Mouse (Mus musculus) olfactory bulb, adult 2 months (tissue): ENCODE results near the gene Fkbp1a. TPM values are rescaled to one million over a fixed set of nuclear protein-coding genes. Genes with fewer than 3 reads are reported as not detected.

Experiments used
- H3K27ac ChIP-seq: fragments of 200-500 bp; 2 replicates; pipeline ENCODE4 v1.5.1; 2012; ENCODE audit warnings: low read depth, low read length; ENCODE audit not compliant: insufficient read depth
- H3K4me1 ChIP-seq: fragments of 200-500 bp; 2 replicates; pipeline ENCODE4 v1.6.1; 2012; ENCODE audit warnings: low read length; ENCODE audit not compliant: control insufficient read depth, insufficient read depth
- H3K4me3 ChIP-seq: fragments of 200-500 bp; 2 replicates; pipeline ENCODE4 v1.5.1; 2012; ENCODE audit warnings: mild to moderate bottlenecking, low read depth, low read length, moderate library complexity; ENCODE audit not compliant: insufficient read depth
- CTCF ChIP-seq: fragments of 200-500 bp; IDR thresholded peaks from 2 replicates; pipeline ENCODE4 v1.5.1; 2012; ENCODE audit warnings: low read depth, mild to moderate bottlenecking, low read length, moderate library complexity; ENCODE audit not compliant: insufficient read depth
- POLR2A ChIP-seq: fragments of 200-500 bp; IDR thresholded peaks from 2 replicates; pipeline ENCODE4 v1.6.1; 2012; ENCODE audit warnings: mild to moderate bottlenecking, low read depth, low read length, moderate library complexity; ENCODE audit not compliant: insufficient read depth
- WGBS: fragments of 180-500 bp; shearing (Covaris S2); methylation state at CpG from one replicate; pipeline ENCODE4 v1.1.7; 2018; 5-methylcytosine and 5-hydroxymethylcytosine counted together
- polyA plus RNA-seq: library from polyadenylated mRNA; stranded (reverse); fragments of >200 nt; gene quantifications from 2 replicates; pipeline ENCODE4 v1.2.4, GENCODE M21; 2012; ENCODE audit warnings: low replicate concordance; ENCODE audit not compliant: missing spikeins, insufficient read depth, insufficient read length

Fkbp1a gene
- polyA plus RNA-seq, 1 experiment, result not detected

GRCm38 (mm10) chr2:151524324-151525041 lies 17.8 kb upstream of the Fkbp1a start:
- Histone ChIP-seq H3K4me3 (no peak overlapping the region), H3K27ac (no peak overlapping the region), H3K4me1 (peaks cover 4% of the 10 kb centered on the region; the same call in 1 of the 2 replicates)
- no peak for TF ChIP-seq CTCF
- TF ChIP-seq POLR2A, result no peak
- whole genome bisulfite sequencing, result 66% methylated on average over 4 of the region's 4 CpGs

- peak overlapping the region; percentile 61 for H3K27ac ChIP-seq
- WGBS, result 61% methylated on average over 2 of the region's 2 CpGs
- TF ChIP-seq CTCF (no peak), POLR2A (no peak)
- no peak overlapping the region for H3K4me3 ChIP-seq
- peaks cover 6% of the 10 kb centered on the region; the same call in 1 of the 2 replicates for H3K4me1 ChIP-seq
Measured at GRCm38 (mm10) chr2:151525520-151525919, 16.8 kb upstream of the Fkbp1a start.

- peaks cover 6% of the 10 kb centered on the region; the same call in 1 of the 2 replicates for H3K4me1 ChIP-seq
- H3K27ac ChIP-seq, result no peak overlapping the region
- TF ChIP-seq POLR2A (no peak), CTCF (no peak)
- H3K4me3 ChIP-seq, result no peak overlapping the region
- WGBS, result 89% methylated on average over 1 of the region's 1 CpGs
Measured at GRCm38 (mm10) chr2:151528066-151528465, 14.2 kb upstream of the Fkbp1a start.

DNA sequence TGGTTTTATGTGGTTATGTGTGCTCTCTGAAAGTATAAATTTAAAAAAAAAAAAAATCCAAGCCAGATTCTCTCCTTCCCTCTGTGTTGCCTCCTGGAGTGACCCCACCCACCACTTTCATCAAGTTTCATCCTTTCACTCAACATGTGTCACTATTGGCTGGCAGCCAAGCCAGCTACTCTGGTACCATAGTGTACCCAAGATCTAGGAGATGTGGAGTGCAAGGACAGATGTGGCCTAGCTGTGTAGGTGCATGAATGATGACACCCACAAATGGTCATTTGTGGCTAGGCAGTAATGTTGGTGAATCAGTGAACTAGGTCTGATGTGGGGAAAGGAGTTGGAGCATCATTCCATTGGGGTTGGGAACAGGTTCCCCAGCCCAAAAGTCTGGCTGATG lies 13.1 kb upstream of the Fkbp1a start:
- peaks cover 11% of the 10 kb centered on the region for H3K4me1 ChIP-seq
- no peak for TF ChIP-seq POLR2A
- TF ChIP-seq CTCF, result no peak

DNA sequence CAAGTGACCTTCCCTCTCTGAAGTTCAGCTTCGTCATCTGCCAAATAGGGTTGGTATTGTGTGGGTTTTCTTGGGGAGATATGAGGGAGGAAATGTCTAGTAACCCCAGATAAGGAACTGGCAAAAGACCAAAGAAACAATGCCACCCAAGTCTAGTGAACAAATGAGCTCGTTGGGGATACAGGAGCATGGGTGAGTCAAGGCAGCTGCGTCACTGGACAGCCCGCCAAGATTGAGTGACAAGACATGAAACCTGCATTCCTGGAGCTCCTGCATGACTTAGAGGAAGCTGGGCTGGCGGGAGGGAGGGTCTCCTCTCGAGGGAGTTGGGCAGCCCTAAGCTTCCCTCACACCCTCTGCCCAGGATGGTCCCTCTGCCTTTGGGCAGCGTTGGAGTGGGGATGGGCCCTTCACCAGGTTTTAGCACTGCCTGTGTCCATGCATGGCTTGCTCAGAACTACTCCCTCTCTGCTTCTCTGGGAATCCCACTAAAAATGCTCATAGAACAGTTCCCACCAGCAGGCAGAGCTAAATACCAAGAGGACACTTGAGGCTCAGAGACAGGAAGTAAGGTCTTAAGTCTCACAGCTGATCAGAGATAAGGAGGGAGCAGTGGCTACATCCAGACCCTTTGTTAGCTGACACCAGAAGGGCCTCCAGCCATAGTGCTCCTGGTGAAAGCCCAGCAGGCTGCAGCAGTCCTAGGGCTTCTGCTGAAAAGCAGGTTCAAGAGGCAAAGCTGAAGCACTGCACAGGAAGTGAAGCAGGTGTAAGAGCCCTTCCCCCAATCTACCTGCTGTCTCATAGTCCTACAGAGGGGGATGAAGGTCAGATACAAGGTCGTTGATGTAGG lies 11.7 kb upstream of the Fkbp1a start:
- H3K4me1 ChIP-seq, result peaks cover 7% of the 10 kb centered on the region
- H3K27ac ChIP-seq, result no peak overlapping the region
- TF ChIP-seq POLR2A (no peak), CTCF (no peak)
- H3K4me3 ChIP-seq, result no peak overlapping the region
- WGBS, result 60% methylated on average over 8 of the region's 8 CpGs

More for the DNA sequence above, 13.1 kb upstream of the Fkbp1a start:
- H3K27ac ChIP-seq, result no peak overlapping the region
- H3K4me3 ChIP-seq, result no peak overlapping the region

DNA sequence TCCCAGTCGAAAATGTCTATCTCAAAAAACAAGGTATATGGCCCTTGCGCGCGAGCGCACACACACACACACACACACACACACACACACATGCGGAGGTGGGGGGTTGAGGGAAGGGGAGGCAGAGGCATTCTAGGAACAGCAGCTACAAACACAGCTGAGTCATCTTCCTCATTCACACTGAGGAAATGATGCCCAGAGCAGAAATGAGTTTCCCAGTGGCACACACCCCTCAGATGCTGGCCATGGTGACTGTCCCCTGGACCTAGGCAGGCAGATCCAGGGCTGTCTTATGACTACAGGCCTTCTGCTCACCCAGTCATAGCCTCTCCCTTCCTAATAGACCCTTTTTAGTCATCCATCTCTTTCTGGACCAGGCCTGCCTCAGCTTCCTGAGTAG lies 8.7 kb upstream of the Fkbp1a start:
- no peak for TF ChIP-seq POLR2A
- no peak for TF ChIP-seq CTCF
- 53% methylated on average over 6 of the region's 6 CpGs for WGBS
- peaks cover 9% of the 10 kb centered on the region for H3K4me1 ChIP-seq
- H3K4me3 ChIP-seq, result no peak overlapping the region
- no peak overlapping the region for H3K27ac ChIP-seq

GRCm38 (mm10) chr2:151535961-151536617 lies 6.2 kb upstream of the Fkbp1a start:
- WGBS, result 19% methylated on average over 1 of the region's 1 CpGs
- peak overlapping the region; percentile 79; the same call in 1 of the 2 replicates for H3K27ac ChIP-seq

DNA sequence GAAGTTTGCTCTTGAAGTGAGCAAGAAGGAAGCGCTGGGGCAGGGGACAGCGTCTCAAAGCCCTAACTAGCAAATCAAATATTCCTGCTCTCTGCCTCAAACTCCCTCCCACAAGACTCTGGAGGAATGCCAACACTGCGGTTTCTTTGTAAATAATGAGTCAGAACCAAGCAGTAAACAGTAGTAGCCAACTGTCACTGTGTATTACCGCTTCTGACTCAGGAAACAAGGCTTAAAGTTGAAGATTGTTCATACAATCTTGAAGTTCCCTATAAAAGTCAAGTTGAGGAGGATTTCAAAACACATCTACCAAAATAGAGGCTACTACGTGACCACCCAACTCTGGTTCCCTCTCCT lies 5.7 kb upstream of the Fkbp1a start:
- no peak for TF ChIP-seq POLR2A
- TF ChIP-seq CTCF, result no peak
- peaks cover 7% of the 10 kb centered on the region for H3K4me1 ChIP-seq
- no peak overlapping the region for H3K27ac ChIP-seq
- H3K4me3 ChIP-seq, result no peak overlapping the region
- 10% methylated on average over 5 of the region's 5 CpGs for WGBS

More at GRCm38 (mm10) chr2:151535961-151536617, 6.2 kb upstream of the Fkbp1a start:
- no peak overlapping the region for H3K4me3 ChIP-seq
- TF ChIP-seq POLR2A (no peak), CTCF (no peak)
- peaks cover 7% of the 10 kb centered on the region for H3K4me1 ChIP-seq

GRCm38 (mm10) chr2:151538646-151539045 lies 3.6 kb upstream of the Fkbp1a start:
- no peak for TF ChIP-seq POLR2A
- TF ChIP-seq CTCF, result no peak
- WGBS, result 47% methylated on average over 4 of the region's 4 CpGs
- Histone ChIP-seq H3K4me3 (no peak overlapping the region), H3K4me1 (peaks cover 7% of the 10 kb centered on the region), H3K27ac (no peak overlapping the region)
